Mouse (Mus musculus) left cerebral cortex, adult 11 months (tissue): ENCODE data around the gene Copb2.
A peak's percentile ranks its signal among the peaks of the same experiment; 100 is the strongest.

Source experiments
- DNase-seq: peaks from one replicate; pipeline ENCODE4 v3.0.0; 2022; ENCODE audit warnings: low spot score

The Copb2 gene

GRCm38 (mm10) chr9:98563137-98564126 lies at the start of gene Copb2:
Copb2 (plus strand) TSS chr9:98563721.
- DNase-seq = peak; percentile 96

GRCm38 (mm10) chr9:98523872-98524271 lies 39.6 kb upstream of the Copb2 start:
- DNase-seq = no peak

- no peak for DNase-seq
Measured at GRCm38 (mm10) chr9:98524786-98525542, 38.6 kb upstream of the Copb2 start.

- no peak for DNase-seq
Measured at GRCm38 (mm10) chr9:98525543-98525924, 38.0 kb upstream of the Copb2 start.

GRCm38 (mm10) chr9:98527226-98527625 lies 36.3 kb upstream of the Copb2 start:
- no peak for DNase-seq

DNA sequence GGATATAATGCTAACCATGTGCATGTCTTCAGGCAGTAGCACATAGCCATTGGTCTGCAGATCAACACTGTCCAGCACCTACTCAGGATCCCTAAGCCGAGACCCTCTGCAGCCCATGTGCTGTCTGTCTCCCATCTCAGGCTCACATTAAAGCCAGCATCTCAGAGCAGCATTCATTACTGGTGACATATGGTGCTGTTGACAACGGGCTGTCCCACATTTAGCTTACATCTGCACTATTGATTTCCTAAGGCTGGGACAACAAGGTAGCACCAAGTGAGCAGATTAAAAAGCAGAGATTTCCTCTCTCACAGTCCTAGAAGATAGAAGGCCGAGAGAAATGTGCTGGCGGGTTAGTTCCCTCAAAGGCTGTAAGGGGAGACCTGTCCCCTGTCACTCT lies 33.7 kb upstream of the Copb2 start:
- no peak for DNase-seq

- no peak for DNase-seq
Measured at GRCm38 (mm10) chr9:98530999-98531398, 32.5 kb upstream of the Copb2 start.

DNA sequence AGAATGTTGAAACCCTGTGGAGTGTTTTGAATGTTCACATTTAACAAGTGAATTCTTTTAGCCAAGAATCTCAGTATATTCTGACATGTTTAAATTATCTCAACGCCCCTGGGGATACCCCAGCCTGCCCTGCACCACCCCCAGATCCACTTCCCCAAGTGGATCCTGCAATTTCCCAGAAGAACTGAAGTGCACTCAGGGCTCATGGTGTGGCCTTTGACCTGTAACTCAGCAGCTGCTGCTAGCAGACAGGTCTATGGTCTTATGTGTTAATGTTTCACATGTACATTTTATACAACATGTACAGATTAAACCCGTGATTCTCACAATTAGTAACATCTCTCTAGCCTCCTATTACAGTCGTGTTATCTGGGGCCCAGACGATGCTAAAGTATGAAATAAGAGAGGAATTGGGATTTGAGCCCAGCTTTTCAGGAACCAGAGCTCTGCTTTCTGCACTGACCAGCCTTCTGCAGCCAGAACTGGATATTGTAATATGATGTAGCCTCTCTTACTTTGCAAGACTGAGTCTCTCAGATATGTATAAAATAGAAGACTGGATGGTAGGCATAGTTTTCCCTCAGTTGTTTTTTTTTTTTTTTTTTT lies 28.7 kb upstream of the Copb2 start:
- no peak for DNase-seq

DNA sequence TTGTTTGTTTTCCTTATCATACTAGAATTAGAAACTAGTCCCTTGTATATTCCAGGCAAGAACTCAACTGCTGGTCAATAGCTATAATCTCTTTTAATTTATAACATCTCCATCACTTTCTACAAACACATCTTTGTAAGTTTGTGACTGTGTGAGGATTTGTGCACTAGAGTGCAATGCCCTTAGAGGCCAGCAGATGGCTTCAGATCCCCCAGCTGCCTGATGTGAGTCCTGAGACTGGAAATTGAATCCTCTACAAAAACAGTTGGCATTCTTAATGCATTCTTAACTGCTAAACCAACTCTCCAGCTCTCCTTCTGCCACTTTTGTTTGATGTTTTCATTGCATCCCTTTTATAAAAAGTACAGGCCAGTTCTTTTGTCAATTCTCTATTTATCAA lies 27.8 kb upstream of the Copb2 start:
- DNase-seq = no peak

DNA sequence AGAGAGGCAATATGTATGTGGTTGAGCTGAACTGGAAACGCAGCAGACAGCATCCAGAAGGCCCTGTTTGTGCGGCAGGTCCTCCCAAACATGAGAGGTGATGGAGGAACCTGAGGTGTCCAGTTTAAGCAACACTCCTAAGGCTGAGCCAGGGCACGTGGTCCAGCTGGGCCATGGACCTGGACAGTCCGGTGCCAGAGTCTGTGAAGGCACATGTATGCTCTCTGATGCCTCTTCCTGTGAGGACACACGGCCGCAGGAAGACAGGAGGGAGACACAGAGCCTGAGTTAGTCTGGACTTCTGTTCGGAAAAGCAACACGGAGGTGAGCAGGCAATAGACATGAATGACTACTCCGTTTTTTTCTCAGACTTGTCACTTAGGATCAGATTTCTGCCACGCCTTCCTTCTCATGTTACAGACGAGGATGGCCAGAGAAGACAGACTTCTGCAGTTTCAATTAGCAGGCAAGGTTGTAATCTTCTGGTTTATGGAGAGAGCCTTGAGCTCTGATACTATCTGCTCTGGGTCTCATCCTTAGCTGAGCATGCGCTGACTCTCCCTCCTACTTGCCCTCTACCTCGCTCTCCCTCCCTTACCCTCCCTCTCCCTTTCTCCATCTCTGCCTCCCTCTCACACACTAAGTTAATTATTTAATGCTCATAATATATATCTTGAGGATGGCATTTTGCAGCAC lies 25.4 kb upstream of the Copb2 start:
- DNase-seq = no peak

GRCm38 (mm10) chr9:98538713-98539360 lies 24.7 kb upstream of the Copb2 start:
- DNase-seq = peak; percentile 70

DNA sequence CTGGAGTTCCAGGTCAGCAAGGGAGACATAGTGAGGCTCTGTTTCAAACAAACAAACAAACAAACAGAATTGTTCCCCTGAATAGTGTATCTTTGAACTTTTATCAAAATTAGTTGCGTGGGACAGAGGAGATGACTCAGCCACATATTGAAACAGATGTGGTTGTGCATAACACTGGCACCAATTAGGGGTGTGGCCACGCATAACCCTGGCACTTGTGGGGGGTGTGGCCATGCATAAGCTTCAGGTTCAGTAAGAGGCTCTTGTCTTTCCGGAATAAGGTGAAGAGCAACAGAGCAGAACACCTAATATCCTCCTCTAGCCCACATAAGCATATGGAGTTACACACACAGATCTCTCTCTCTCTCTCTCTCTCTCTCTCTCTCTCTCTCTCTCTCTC lies 19.5 kb upstream of the Copb2 start:
- no peak for DNase-seq

- DNase-seq = no peak
Measured at GRCm38 (mm10) chr9:98583852-98584251, 20.3 kb downstream of the Copb2 start.

DNA sequence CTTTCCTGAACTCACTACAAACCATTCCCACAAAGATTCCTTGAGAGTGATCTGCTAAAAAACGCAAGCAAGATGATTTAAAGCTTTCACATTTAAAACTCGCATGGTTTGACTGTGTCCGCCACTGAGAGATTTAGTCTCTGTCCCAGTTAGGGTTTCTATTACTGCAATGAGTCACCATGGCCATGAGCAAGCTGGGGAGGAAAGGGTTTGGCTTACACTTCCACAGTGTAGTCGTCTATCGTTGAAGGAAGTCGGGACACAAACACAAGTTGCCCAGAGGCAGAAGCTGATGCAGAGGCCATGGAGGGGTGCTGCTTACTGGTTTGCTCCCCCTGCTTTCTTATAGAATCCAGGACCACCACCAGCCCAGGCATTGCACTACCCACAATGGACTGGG lies 36.6 kb downstream of the Copb2 start:
- no peak for DNase-seq

- DNase-seq = peak; percentile 66
Measured at GRCm38 (mm10) chr9:98601156-98601836, 37.8 kb downstream of the Copb2 start, which contains the start of gene Mrps22. Mrps22 (minus strand) TSS chr9:98601660.

- no peak for DNase-seq
Measured at GRCm38 (mm10) chr9:98601837-98602359, 38.4 kb downstream of the Copb2 start.

DNA sequence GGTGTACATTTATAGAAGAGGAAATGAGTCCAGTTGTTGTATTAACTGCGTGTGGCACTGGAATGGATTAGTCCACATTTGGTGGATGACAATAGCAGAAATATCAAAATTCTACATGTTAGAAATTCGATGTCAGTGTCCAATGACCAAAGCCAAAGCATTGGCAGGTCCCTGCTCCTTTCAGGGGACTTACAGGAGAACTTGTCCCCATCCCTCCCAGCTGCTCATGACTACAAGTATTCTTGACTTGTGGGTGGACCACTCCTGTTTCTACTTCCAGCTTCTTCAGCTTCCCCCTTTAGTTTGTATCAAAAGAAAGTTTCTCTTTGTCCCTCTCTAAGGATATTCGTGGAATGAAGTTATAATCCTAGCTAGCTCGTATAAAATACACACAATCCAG lies 41.4 kb downstream of the Copb2 start:
- DNase-seq = no peak

DNA sequence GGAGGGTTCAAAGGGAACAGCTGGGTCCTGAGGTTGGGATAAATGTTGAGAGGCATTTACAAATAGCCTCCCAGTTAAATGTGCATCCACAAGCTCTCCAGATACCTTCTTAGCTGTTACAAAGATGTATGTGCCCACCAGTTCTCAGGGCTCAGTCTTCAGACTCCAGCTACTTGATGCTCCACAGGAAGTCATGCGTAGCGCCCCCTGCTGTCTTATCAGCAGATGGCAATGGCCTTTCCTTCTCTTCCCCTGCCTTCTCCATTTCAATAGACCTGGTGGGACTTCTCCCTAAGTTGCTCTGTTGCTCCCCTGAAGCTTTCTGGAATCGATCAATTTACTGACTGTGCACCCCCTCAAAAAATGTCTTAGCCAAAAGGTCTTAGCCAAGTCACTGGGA lies 65.0 kb downstream of the Copb2 start:
- DNase-seq = no peak

- DNase-seq = no peak
Measured at GRCm38 (mm10) chr9:98633287-98634162, 70.0 kb downstream of the Copb2 start.
